Mouse (Mus musculus): ENCODE data around the gene Igfbp7. TPM values are rescaled to one million over a fixed set of nuclear protein-coding genes. Genes with fewer than 3 reads are reported as not detected.

Igfbp7 gene
- total RNA-seq, 2 experiments from 2014 or later = 49.6 to 64.6 TPM

Other genes starting within 250 kb of the Igfbp7 start
- not detected for gene Spink2, start 196.6 kb downstream of the Igfbp7 start, total RNA-seq (2021)
- gene Rest, start 142.6 kb downstream of the Igfbp7 start, total RNA-seq (2021) = 1 to 10 TPM; 5.2 to 5.5 TPM
- gene Noa1, start 98.0 kb downstream of the Igfbp7 start, total RNA-seq (2021) = 10 to 100 TPM; 24.2 to 24.8 TPM
- 10 to 100 TPM; 48.1 to 48.7 TPM for gene Polr2b, start 97.9 kb downstream of the Igfbp7 start, total RNA-seq (2021)